Mouse (Mus musculus) gastrocnemius, postnatal 14 days (tissue): ENCODE results near the gene Hpd. TPM values are rescaled to one million over a fixed set of nuclear protein-coding genes. Genes with fewer than 3 reads are reported as not detected.
"Not testable (repeated sequence)": the region's sequence is repeated elsewhere in the genome, so short reads cannot be mapped to it uniquely, and the experiment has no call there.

Experiments used
- DNase-seq: peaks from one replicate; pipeline ENCODE4 v3.0.0; 2021; ENCODE audit warnings: mixed read lengths
- intact Hi-C: fragments of 180-260 bp; cut with DNase I; formaldehyde crosslinking; loops from one replicate; pipeline ENCODE4 v1.15.1; 2025; ENCODE audit warnings: low total_unique reads
- long read RNA-seq, 2 experiments: library from polyadenylated mRNA; stranded (forward); transcript quantifications; one replicate each; pipeline ENCODE4 v2.0.0; 2021
- total RNA-seq, 2 experiments: library from RNA; stranded (reverse); gene quantifications; 2 replicates each; pipeline ENCODE4 v1.2.3; 2021

Gene Hpd
- total RNA-seq = not detected
- long read RNA-seq, experiment 1 = 0 reads
- long read RNA-seq, experiment 2 = 0 reads

GRCm38 (mm10) chr5:123182651-123183050 lies at the start of gene Hpd:
Gene Hpd (minus strand): TSS chr5:123182727.
- no peak for DNase-seq
- intact Hi-C loops = no loop called here

GRCm38 (mm10) chr5:123232180-123232579 lies 49.7 kb upstream of the Hpd start:
- DNase-seq = no peak
- intact Hi-C loops = no loop called here

DNA sequence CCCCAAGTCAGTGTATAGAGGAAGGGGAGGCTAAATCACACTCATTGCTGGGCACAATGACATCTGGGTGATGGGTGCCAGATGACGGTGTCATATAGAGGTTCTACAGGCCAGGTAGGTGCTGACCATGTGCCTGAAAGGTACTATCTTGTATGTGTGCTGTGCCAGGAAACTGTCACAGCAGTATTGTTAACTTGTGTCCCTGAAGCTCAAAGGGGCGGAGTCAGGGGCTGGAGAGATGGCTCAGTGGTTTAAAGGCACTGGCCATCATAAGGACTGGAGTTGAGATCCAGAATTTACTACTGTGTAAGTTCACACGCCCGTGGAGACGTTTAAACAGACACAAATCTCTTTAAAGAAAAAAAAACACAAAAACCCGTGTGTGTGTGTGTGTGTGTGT lies 46.8 kb upstream of the Hpd start:
- intact Hi-C loops = no loop called here
- no peak for DNase-seq

DNA sequence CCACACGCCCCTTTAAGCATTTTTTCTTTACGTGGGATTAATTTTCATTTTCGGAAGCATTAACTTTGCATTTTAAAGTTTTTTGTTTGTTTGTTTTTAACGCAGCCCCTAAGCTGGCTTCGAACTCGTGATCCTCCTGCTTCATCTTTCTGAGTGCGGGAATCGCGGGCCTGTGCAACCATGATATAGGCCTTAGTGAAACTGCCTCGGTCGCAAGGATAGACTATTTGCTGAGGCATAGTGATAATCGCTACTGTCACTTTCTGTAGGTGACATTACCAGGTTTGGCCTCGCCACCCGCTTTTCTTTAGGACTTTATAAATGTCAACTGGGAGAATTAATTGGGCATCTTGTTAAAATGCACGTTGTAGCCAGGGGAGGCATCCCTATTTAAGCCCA lies 46.0 kb upstream of the Hpd start:
- intact Hi-C loops = no loop called here
- no peak for DNase-seq

GRCm38 (mm10) chr5:123227762-123228523 lies 45.4 kb upstream of the Hpd start:
- DNase-seq = peak; percentile 96

DNA sequence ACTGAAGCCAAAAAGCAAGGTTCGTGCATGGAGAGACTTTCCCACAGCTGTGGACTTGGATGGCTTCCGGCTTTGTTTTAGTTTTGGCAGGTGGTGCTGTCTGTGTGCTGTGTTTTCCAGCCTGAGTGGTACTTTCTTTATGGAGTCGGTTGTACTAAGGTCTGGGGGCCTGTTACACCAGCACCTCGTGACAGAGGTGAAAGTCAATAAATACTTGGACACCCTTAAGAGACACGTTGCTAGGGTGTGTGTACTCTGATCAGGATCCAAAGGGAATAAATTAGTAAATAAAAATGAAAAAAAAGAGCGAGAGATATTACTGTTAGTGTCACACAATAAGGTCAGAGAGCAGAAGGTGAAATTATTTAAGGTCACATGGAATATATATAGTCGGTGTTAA lies 44.3 kb upstream of the Hpd start:
- no peak for DNase-seq
- intact Hi-C loops = no loop called here

More at GRCm38 (mm10) chr5:123227762-123228523, 45.4 kb upstream of the Hpd start:
- intact Hi-C loops = no loop called here

DNA sequence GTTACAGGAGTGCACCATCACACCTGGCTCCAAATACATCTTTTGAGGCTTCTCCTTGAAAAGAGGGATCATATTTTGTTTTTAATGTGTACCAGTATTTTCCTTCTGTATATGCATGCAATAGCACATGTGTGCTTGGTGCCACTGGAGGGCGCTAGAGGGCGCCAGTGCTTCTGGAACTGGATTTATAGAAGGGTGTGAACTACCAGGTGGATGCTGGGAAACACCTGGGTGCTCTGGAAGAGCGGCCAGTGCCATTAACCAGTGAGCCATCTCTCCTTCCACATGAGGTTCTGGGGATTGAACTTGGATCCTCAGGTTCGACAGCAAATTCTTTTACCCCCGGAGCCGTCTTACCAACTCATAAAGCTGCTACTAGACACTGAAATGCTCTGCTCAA lies 41.3 kb upstream of the Hpd start:
- not testable (repeated sequence) for DNase-seq

DNA sequence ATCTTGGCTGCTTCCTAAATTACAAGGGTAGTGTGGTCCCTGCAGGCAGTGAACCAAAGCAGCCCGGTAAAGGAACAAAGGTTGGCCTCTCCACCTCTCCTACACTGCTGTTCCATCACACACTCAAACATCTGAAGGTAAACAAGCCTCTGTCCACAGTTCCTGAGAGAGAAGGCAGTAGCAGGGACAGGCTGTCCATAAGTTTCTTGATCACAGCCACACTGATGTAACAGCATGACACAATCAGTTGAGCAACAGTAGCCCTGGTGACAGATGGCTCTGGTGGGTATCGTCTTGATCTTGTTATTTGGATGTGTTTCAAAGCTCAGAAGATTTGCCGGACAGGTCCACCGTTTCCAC lies 40.5 kb upstream of the Hpd start:
- no peak for DNase-seq
- intact Hi-C loops = no loop called here

More for the DNA sequence above, 41.3 kb upstream of the Hpd start:
- intact Hi-C loops = not testable (repeated sequence)

DNA sequence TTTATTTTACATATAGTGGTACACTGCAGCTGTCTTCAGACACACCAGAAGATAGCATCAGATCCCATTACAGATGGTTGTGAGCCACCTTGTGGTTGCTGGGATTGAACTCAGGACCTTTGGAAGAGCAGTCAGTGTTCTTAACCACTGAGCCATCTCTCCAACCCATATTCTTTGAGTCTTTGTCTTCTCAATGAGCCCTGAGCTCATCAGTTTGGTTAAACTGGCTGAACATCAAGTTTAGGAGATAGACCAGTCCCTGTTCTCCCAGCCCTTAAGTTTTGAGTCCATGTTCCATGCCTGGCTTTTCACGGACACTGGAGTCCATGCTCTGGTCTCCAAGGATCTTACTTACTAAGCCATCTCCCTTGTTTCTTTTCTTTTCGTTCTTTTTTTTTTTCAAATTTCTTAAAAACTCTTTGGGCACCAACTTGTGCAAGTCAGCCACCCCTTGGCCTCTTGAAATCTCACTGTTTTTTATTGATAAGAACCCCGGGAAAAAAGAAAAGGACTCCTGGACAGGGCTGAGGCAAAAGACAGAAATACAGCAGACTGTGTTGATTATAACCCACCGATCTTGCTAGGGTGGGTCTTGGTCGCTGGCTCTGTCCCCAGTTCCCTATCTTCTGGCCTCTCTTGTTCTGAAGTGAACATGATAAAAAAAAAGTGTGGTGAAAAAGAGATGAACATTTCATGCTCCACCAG lies 40.0 kb upstream of the Hpd start:
- intact Hi-C loops, DNase-seq: not testable (repeated sequence)

GRCm38 (mm10) chr5:123203591-123203990 lies 21.1 kb upstream of the Hpd start:
- intact Hi-C loops, DNase-seq: not testable (repeated sequence)

GRCm38 (mm10) chr5:123202771-123203170 lies 20.2 kb upstream of the Hpd start:
- intact Hi-C loops, DNase-seq: not testable (repeated sequence)

DNA sequence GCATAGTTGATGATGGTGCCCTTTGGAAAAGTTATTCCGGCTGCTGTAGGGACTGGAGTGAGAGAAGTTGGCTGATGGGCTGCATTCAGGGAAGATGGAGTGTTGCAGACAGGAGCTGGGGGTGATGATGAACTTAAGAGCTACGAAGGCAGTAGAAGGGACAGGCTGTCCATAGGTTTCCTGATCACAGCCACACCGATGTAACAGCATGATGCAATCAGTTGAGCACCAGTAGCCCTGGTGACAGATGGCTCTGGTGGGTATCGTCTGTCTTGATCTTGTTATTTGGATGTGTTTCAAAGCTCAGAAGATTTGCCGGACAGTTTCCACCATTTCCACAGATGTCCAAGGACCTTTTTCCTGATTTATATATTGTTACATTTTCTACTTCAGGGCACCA lies 19.5 kb upstream of the Hpd start:
- intact Hi-C loops = no loop called here
- no peak for DNase-seq

DNA sequence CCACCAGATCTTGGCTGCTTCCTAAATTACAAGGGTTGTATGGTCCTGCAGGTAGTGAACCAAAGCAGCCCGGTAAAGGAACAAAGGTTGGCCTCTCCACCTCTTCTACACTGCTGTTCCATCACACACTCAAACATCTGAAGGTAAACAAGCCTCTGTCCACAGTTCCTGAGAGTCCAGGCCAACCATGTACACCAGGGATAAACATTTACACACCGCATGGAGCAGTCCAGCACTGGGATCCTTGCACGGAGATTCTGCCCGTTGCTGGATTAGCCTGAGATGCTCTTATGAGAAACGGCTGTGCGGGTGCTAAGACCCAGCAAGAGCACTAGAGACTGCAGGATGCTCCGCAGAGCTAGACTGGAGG lies 19.0 kb upstream of the Hpd start:
- no peak for DNase-seq
- intact Hi-C loops = no loop called here

- DNase-seq, intact Hi-C loops: not testable (repeated sequence)
Measured at GRCm38 (mm10) chr5:123200816-123201522, 18.4 kb upstream of the Hpd start.

DNA sequence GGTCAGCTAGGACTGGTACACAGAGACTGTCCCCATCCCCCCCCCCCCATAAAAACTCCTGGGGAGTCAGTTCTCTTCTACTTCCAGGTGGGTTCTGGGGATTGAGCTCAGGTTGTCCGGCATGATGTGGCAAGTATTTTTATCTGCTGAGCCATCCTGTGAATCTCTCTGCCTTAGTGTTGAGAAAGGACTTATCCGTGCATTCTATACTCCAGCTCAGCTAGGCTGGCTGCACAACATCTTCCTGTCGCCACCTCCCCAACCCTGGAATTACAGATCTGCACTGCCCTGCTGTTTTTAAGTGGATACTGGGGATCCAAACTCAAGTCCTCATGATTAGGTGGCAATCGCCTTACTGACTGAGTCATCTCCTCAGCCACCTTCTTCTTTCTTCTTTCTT lies 16.0 kb upstream of the Hpd start:
- intact Hi-C loops = no loop called here
- DNase-seq = no peak

- no peak for DNase-seq
- intact Hi-C loops = no loop called here
Measured at GRCm38 (mm10) chr5:123196746-123197145, 14.2 kb upstream of the Hpd start.

- no peak for DNase-seq
- intact Hi-C loops = no loop called here
Measured at GRCm38 (mm10) chr5:123195500-123196000, 13.0 kb upstream of the Hpd start.

DNA sequence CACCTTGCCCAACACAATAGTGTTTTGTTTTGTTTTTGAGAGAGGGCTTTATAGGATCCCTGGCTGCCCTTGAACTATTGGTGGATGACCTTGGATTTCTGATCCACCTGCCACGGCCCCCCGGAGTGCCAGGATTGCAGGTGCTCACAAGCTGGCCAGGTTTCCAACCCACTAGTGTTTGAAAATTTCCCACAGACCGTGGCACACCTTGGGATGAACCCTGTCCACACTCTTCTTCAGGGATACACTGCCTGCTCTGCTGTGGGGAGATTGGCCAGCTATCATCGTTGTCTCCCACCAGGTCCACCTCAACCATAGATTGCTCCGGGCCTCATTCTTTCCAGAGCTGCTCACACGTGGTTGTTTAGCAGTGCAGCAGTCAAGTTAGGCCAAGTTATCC lies 12.3 kb upstream of the Hpd start:
- no peak for DNase-seq
- intact Hi-C loops = loop anchor here (5.0 kb wide), 1 partner anchor 797 kb away; no protein-coding TSS in a partner anchor

- no peak for DNase-seq
- intact Hi-C loops = loop anchor here (5.0 kb wide), 1 partner anchor 799 kb away; no protein-coding TSS in a partner anchor
Measured at GRCm38 (mm10) chr5:123193436-123193835, 10.9 kb upstream of the Hpd start.

GRCm38 (mm10) chr5:123192606-123193150 lies 10.2 kb upstream of the Hpd start:
- intact Hi-C loops = loop anchor here (5.0 kb wide), 1 partner anchor 800 kb away; no protein-coding TSS in a partner anchor
- no peak for DNase-seq
